Mouse (Mus musculus) hindbrain, postnatal 0 days (tissue): ENCODE data around the gene Usp17ld. TPM values are rescaled to one million over a fixed set of nuclear protein-coding genes. Genes with fewer than 3 reads are reported as not detected.
"Not testable (repeated sequence)": the region's sequence is repeated elsewhere in the genome, so short reads cannot be mapped to it uniquely, and the experiment has no call there.

Experiments
- ATAC-seq: fragments of 200-750 bp; cut with Nextera tagmentation; 2 replicates; pipeline ENCODE4 v1.8.0; 2017; ENCODE audit warnings: mild to moderate bottlenecking, moderate TSS enrichment, moderate library complexity
- DNase-seq: peaks from one replicate; pipeline ENCODE4 v3.0.0-alpha.2; 2015; ENCODE audit warnings: low spot score
- H3K27ac ChIP-seq: fragments of 300-500 bp; sonication (generic); 2 replicates; pipeline ENCODE4 v1.5.1; 2014; ENCODE audit warnings: mild to moderate bottlenecking
- H3K27me3 ChIP-seq: fragments of 300-500 bp; sonication (generic); 2 replicates; pipeline ENCODE4 v1.6.1; 2014; ENCODE audit warnings: low read length, mixed read lengths; ENCODE audit not compliant: insufficient read depth
- H3K36me3 ChIP-seq: fragments of 300-500 bp; sonication (generic); 2 replicates; pipeline ENCODE4 v1.6.1; 2014; ENCODE audit warnings: low read length, mixed read lengths; ENCODE audit not compliant: insufficient read depth
- H3K4me1 ChIP-seq: fragments of 300-500 bp; sonication (generic); 2 replicates; pipeline ENCODE4 v1.6.1; 2014; ENCODE audit warnings: antibody characterized with exemption, low read length, mixed read lengths; ENCODE audit not compliant: insufficient read depth
- H3K4me2 ChIP-seq: fragments of 300-500 bp; sonication (generic); 2 replicates; pipeline ENCODE4 v1.6.1; 2014; ENCODE audit warnings: low read depth, mild to moderate bottlenecking, low read length, moderate library complexity, mixed read lengths
- H3K4me3 ChIP-seq: fragments of 300-500 bp; sonication (generic); 2 replicates; pipeline ENCODE4 v1.5.1; 2014; ENCODE audit warnings: low read length
- H3K9ac ChIP-seq: fragments of 300-500 bp; sonication (generic); replicated peaks from 2 replicates; pipeline ENCODE4 v1.6.1; 2014; ENCODE audit warnings: mild to moderate bottlenecking, low read length, moderate library complexity, mixed read lengths
- H3K9me3 ChIP-seq: fragments of 300-500 bp; sonication (generic); 2 replicates; pipeline ENCODE4 v1.6.1; 2016; ENCODE audit warnings: low read length, mixed read lengths
- CTCF ChIP-seq: IDR thresholded peaks from 2 replicates; pipeline ENCODE4 v1.5.1; 2016; ENCODE audit warnings: antibody characterized with exemption, control low read depth, low read depth
- WGBS: fragments of 180-500 bp; shearing (Covaris S2); extraction: QIAGEN DNeasy Blood & Tissue Kit; methylation state at CpG from one replicate; pipeline ENCODE4 v1.1.7; 2014; 5-methylcytosine and 5-hydroxymethylcytosine counted together
- microRNA-seq, 2 experiments: library from miRNA; unstranded; fragments of <30 nt; microRNA quantifications; one replicate each; pipeline ENCODE4; 2016
- polyA plus RNA-seq: library from polyadenylated mRNA; unstranded; fragments of >200 nt; fragmentation: Nextera tagmentation; extraction: Ambion mirVana; gene quantifications from 2 replicates; pipeline ENCODE4 v1.2.1, GENCODE M21; 2015
- total RNA-seq: library from RNA; depleted of rRNA; stranded (reverse); fragments of >200 nt; gene quantifications from 2 replicates; pipeline ENCODE4 v1.2.3, GENCODE M21; 2014; rRNA removed

Gene Usp17ld
- total RNA-seq (not detected in 2 replicates), polyA plus RNA-seq (not detected in 2 replicates)

GRCm38 (mm10) chr7:103252405-103252804 lies at the start of gene Usp17ld:
Gene Usp17ld (minus strand): TSS chr7:103252505.
- not testable (repeated sequence) for H3K4me2 ChIP-seq, H3K27me3 ChIP-seq, ATAC-seq, H3K9ac ChIP-seq, DNase-seq, H3K9me3 ChIP-seq, H3K4me1 ChIP-seq, H3K27ac ChIP-seq, H3K36me3 ChIP-seq, H3K4me3 ChIP-seq

- Histone ChIP-seq H3K9ac (no peak within 1 kb of the TSS), H3K27me3 (no peaks in the 10 kb centered on the region), H3K4me1 (no peaks in the 10 kb centered on the region), H3K9me3 (no peaks in the 10 kb centered on the region), H3K4me2 (no peak within 1 kb of the TSS), H3K36me3 (no peaks in the 10 kb centered on the region), H3K27ac (no peak within 1 kb of the TSS), H3K4me3 (no peak within 1 kb of the TSS)
- TF ChIP-seq CTCF: no peak
- ATAC-seq (no peak), DNase-seq (no peak)
These were observed 35.6 kb downstream of the Usp17ld start, which contains the start of gene Olfr594 for GRCm38 (mm10) chr7:103216696-103217095. Gene Olfr594 (plus strand): TSS chr7:103216996.

GRCm38 (mm10) chr7:103212050-103212449 lies 40.3 kb downstream of the Usp17ld start:
- not testable (repeated sequence) for H3K4me1 ChIP-seq, H3K27ac ChIP-seq, ATAC-seq, H3K4me3 ChIP-seq, DNase-seq, H3K9ac ChIP-seq, H3K27me3 ChIP-seq, H3K9me3 ChIP-seq, H3K4me2 ChIP-seq, H3K36me3 ChIP-seq
- 92% methylated on average over 5 of the region's 5 CpGs for WGBS

GRCm38 (mm10) chr7:103211562-103211961 lies 40.7 kb downstream of the Usp17ld start, which contains the start of gene Olfr593:
Gene Olfr593 (plus strand): TSS chr7:103211862.
- no peak within 1 kb of the TSS for H3K9ac ChIP-seq
- H3K4me2 ChIP-seq: no peak within 1 kb of the TSS
- DNase-seq (no peak), ATAC-seq (no peak)
- 74% methylated on average over 1 of the region's 1 CpGs for WGBS
- no peak within 1 kb of the TSS for H3K27ac ChIP-seq
- no peaks in the 10 kb centered on the region for H3K4me1 ChIP-seq
- H3K4me3 ChIP-seq: no peak within 1 kb of the TSS
- TF ChIP-seq CTCF: no peak
- no peaks in the 10 kb centered on the region for H3K9me3 ChIP-seq
- no peaks in the 10 kb centered on the region for H3K27me3 ChIP-seq
- H3K36me3 ChIP-seq: no peaks in the 10 kb centered on the region

Small RNA genes within 50 kb of the gene (microRNA-seq; reads per million reads assigned to microRNA genes)
- 0 reads per million in 2 experiments for gene Gm23550
- gene Gm25171: 0 reads per million in 2 experiments

Other genes with a start within 250 kb of the Usp17ld start
- gene Olfr582, start 214.5 kb downstream of the Usp17ld start, total RNA-seq: not detected in 2 replicates
- not detected in 2 replicates for gene Olfr582, start 214.5 kb downstream of the Usp17ld start, polyA plus RNA-seq
- gene Olfr583, start 201.2 kb downstream of the Usp17ld start, total RNA-seq: not detected in 2 replicates
- not detected in 2 replicates for gene Olfr583, start 201.2 kb downstream of the Usp17ld start, polyA plus RNA-seq
- not detected in 2 replicates for gene Olfr584, start 170.6 kb downstream of the Usp17ld start, total RNA-seq
- not detected in 2 replicates for gene Olfr584, start 170.6 kb downstream of the Usp17ld start, polyA plus RNA-seq
- not detected in 2 replicates for gene Olfr585, start 154.8 kb downstream of the Usp17ld start, total RNA-seq
- not detected in 2 replicates for gene Olfr585, start 154.8 kb downstream of the Usp17ld start, polyA plus RNA-seq
- not detected in 2 replicates for gene Olfr586, start 126.9 kb downstream of the Usp17ld start, total RNA-seq
- gene Olfr586, start 126.9 kb downstream of the Usp17ld start, polyA plus RNA-seq: not detected in 2 replicates
- not detected in 2 replicates for gene Olfr588-ps1, start 111.6 kb downstream of the Usp17ld start, total RNA-seq
- gene Olfr588-ps1, start 111.6 kb downstream of the Usp17ld start, polyA plus RNA-seq: not detected in 2 replicates
- not detected in 2 replicates for gene Olfr589, start 96.1 kb downstream of the Usp17ld start, total RNA-seq
- gene Olfr589, start 96.1 kb downstream of the Usp17ld start, polyA plus RNA-seq: not detected in 2 replicates
- not detected in 2 replicates for gene Olfr591, start 74.2 kb downstream of the Usp17ld start, total RNA-seq
- gene Olfr591, start 74.2 kb downstream of the Usp17ld start, polyA plus RNA-seq: not detected in 2 replicates
- not detected in 2 replicates for gene Olfr592, start 67.7 kb downstream of the Usp17ld start, total RNA-seq
- not detected in 2 replicates for gene Olfr592, start 67.7 kb downstream of the Usp17ld start, polyA plus RNA-seq
- not detected in 2 replicates for gene Olfr593, start 40.6 kb downstream of the Usp17ld start, total RNA-seq
- gene Olfr593, start 40.6 kb downstream of the Usp17ld start, polyA plus RNA-seq: not detected in 2 replicates
- gene Olfr594, start 35.5 kb downstream of the Usp17ld start, total RNA-seq: not detected in 2 replicates
- not detected in 2 replicates for gene Olfr594, start 35.5 kb downstream of the Usp17ld start, polyA plus RNA-seq
- gene Olfr596, start 53.1 kb upstream of the Usp17ld start, total RNA-seq: not detected in 2 replicates
- not detected in 2 replicates for gene Olfr596, start 53.1 kb upstream of the Usp17ld start, polyA plus RNA-seq
- gene Olfr597, start 63.8 kb upstream of the Usp17ld start, total RNA-seq: not detected in 2 replicates
- gene Olfr597, start 63.8 kb upstream of the Usp17ld start, polyA plus RNA-seq: not detected in 2 replicates
- not detected in 2 replicates for gene Olfr598, start 71.1 kb upstream of the Usp17ld start, total RNA-seq
- gene Olfr598, start 71.1 kb upstream of the Usp17ld start, polyA plus RNA-seq: not detected in 2 replicates
- not detected in 2 replicates for gene Olfr599, start 83.4 kb upstream of the Usp17ld start, total RNA-seq
- not detected in 2 replicates for gene Olfr599, start 83.4 kb upstream of the Usp17ld start, polyA plus RNA-seq
- gene Olfr600, start 97.2 kb upstream of the Usp17ld start, total RNA-seq: not detected in 2 replicates
- gene Olfr600, start 97.2 kb upstream of the Usp17ld start, polyA plus RNA-seq: not detected in 2 replicates
- gene Olfr601, start 110.2 kb upstream of the Usp17ld start, total RNA-seq: not detected in 2 replicates
- not detected in 2 replicates for gene Olfr601, start 110.2 kb upstream of the Usp17ld start, polyA plus RNA-seq
- not detected in 2 replicates for gene Olfr603, start 133.7 kb upstream of the Usp17ld start, total RNA-seq
- gene Olfr603, start 133.7 kb upstream of the Usp17ld start, polyA plus RNA-seq: not detected in 2 replicates
- not detected in 2 replicates for gene Usp17lc, start 162.6 kb upstream of the Usp17ld start, total RNA-seq
- not detected in 2 replicates for gene Usp17lc, start 162.6 kb upstream of the Usp17ld start, polyA plus RNA-seq
- gene Olfr605, start 192.9 kb upstream of the Usp17ld start, total RNA-seq: not detected in 2 replicates
- gene Olfr605, start 192.9 kb upstream of the Usp17ld start, polyA plus RNA-seq: not detected in 2 replicates
- not detected in 2 replicates for gene Olfr606, start 196.5 kb upstream of the Usp17ld start, total RNA-seq
- not detected in 2 replicates for gene Olfr606, start 196.5 kb upstream of the Usp17ld start, polyA plus RNA-seq
- gene Olfr607, start 211.6 kb upstream of the Usp17ld start, total RNA-seq: not detected in 2 replicates
- gene Olfr607, start 211.6 kb upstream of the Usp17ld start, polyA plus RNA-seq: not detected in 2 replicates
- gene Olfr608, start 217.4 kb upstream of the Usp17ld start, total RNA-seq: not detected in 2 replicates
- gene Olfr608, start 217.4 kb upstream of the Usp17ld start, polyA plus RNA-seq: not detected in 2 replicates
- gene Olfr609, start 245.6 kb upstream of the Usp17ld start, total RNA-seq: not detected in 2 replicates
- gene Olfr609, start 245.6 kb upstream of the Usp17ld start, polyA plus RNA-seq: not detected in 2 replicates